Mouse (Mus musculus) neural tube, embryonic 11.5 days (tissue): Measurements from ENCODE around the gene Acot4. TPM values are rescaled to one million over a fixed set of nuclear protein-coding genes. Genes with fewer than 3 reads are reported as not detected.
"Not testable (repeated sequence)": the region's sequence is repeated elsewhere in the genome, so short reads cannot be mapped to it uniquely, and the experiment has no call there.

ENCODE experiments used
- ATAC-seq: fragments of 200-750 bp; cut with Nextera tagmentation; 2 replicates; pipeline ENCODE4 v1.8.0; 2017; ENCODE audit warnings: moderate number of reproducible peaks, mild to moderate bottlenecking, moderate TSS enrichment, moderate library complexity; ENCODE audit not compliant: insufficient read depth, low FRiP score, low TSS enrichment
- DNase-seq: peaks from one replicate; pipeline ENCODE4 v3.0.0-alpha.2; 2015; ENCODE audit warnings: low spot score
- H3K27ac ChIP-seq: fragments of 300-500 bp; sonication (generic); 2 replicates; pipeline ENCODE4 v1.5.1; 2014; ENCODE audit warnings: low read depth, mild to moderate bottlenecking, low read length
- H3K27me3 ChIP-seq: fragments of 300-500 bp; sonication (generic); 2 replicates; pipeline ENCODE4 v1.6.1; 2014; ENCODE audit warnings: mild to moderate bottlenecking, low read length, mixed read lengths; ENCODE audit not compliant: control insufficient read depth, insufficient read depth
- H3K36me3 ChIP-seq: fragments of 300-500 bp; sonication (generic); 2 replicates; pipeline ENCODE4 v1.6.1; 2014; ENCODE audit warnings: mild to moderate bottlenecking, low read length, moderate library complexity, mixed read lengths; ENCODE audit not compliant: control insufficient read depth, insufficient read depth
- H3K4me1 ChIP-seq: fragments of 300-500 bp; sonication (generic); 2 replicates; pipeline ENCODE4 v1.6.1; 2014; ENCODE audit warnings: low read length, mixed read lengths; ENCODE audit not compliant: control insufficient read depth, insufficient read depth
- H3K4me2 ChIP-seq: fragments of 300-500 bp; sonication (generic); 2 replicates; pipeline ENCODE4 v1.6.1; 2014; ENCODE audit warnings: low read depth, mild to moderate bottlenecking, moderate library complexity
- H3K4me3 ChIP-seq: fragments of 300-500 bp; sonication (generic); 2 replicates; pipeline ENCODE4 v1.5.1; 2014; ENCODE audit warnings: low read depth, low read length
- H3K9ac ChIP-seq: fragments of 300-500 bp; sonication (generic); 2 replicates; pipeline ENCODE4 v1.6.1; 2014; ENCODE audit warnings: mild to moderate bottlenecking, low read length
- H3K9me3 ChIP-seq: fragments of 300-500 bp; sonication (generic); 2 replicates; pipeline ENCODE4 v1.6.1; 2016; ENCODE audit warnings: low read length; ENCODE audit not compliant: control insufficient read depth
- WGBS: fragments of 180-500 bp; shearing (Covaris S2); extraction: QIAGEN DNeasy Blood & Tissue Kit; methylation state at CpG from one replicate; pipeline ENCODE4 v1.1.7; 2014; 5-methylcytosine and 5-hydroxymethylcytosine counted together
- polyA plus RNA-seq: library from polyadenylated mRNA; unstranded; fragments of >200 nt; fragmentation: Nextera tagmentation; extraction: Ambion mirVana; gene quantifications from 2 replicates; pipeline ENCODE4 v1.2.1, GENCODE M21; 2014

Gene Acot4
- polyA plus RNA-seq, 1 experiment from 2014 or later = 0.13 TPM

GRCm38 (mm10) chr12:84062336-84062735 is 24.2 kb downstream of the Acot4 start:
- Histone ChIP-seq H3K27me3 (0 out of 2 replicates have a peak, but pooled peaks cover 2% of the 10 kb centered on the region), H3K4me2 (no peak overlapping the region), H3K9ac (no peak overlapping the region), H3K4me3 (no peak overlapping the region), H3K36me3 (no peaks in the 10 kb centered on the region), H3K9me3 (no peaks in the 10 kb centered on the region), H3K27ac (no peak overlapping the region), H3K4me1 (no peaks in the 10 kb centered on the region)
- ATAC-seq (no peak), DNase-seq (no peak)
- WGBS = 92% methylated on average over 20 of the region's 20 CpGs

- no peaks in the 10 kb centered on the region for H3K4me1 ChIP-seq
- peaks cover 2% of the 10 kb centered on the region; the same call in 1 of the 2 replicates for H3K27me3 ChIP-seq
- no peak overlapping the region for H3K4me3 ChIP-seq
- no peak overlapping the region for H3K27ac ChIP-seq
- no peak for ATAC-seq
- no peaks in the 10 kb centered on the region for H3K9me3 ChIP-seq
- H3K36me3 ChIP-seq = no peaks in the 10 kb centered on the region
- DNase-seq = no peak
- WGBS = 72% methylated on average over 5 of the region's 5 CpGs
- no peak overlapping the region for H3K9ac ChIP-seq
- H3K4me2 ChIP-seq = no peak overlapping the region
These were observed 25.0 kb downstream of the Acot4 start for GRCm38 (mm10) chr12:84063228-84063627.

- H3K27ac ChIP-seq = no peak overlapping the region
- DNase-seq (no peak), ATAC-seq (no peak)
- no peak overlapping the region for H3K4me3 ChIP-seq
- no peak overlapping the region for H3K4me2 ChIP-seq
- 84% methylated on average over 2 of the region's 2 CpGs for WGBS
- no peak overlapping the region for H3K9ac ChIP-seq
- peaks cover 8% of the 10 kb centered on the region for H3K27me3 ChIP-seq
- H3K36me3 ChIP-seq = no peaks in the 10 kb centered on the region
- no peaks in the 10 kb centered on the region for H3K9me3 ChIP-seq
- no peaks in the 10 kb centered on the region for H3K4me1 ChIP-seq
These were observed 25.7 kb downstream of the Acot4 start for GRCm38 (mm10) chr12:84063833-84064232.

- Histone ChIP-seq H3K9me3 (no peaks in the 10 kb centered on the region), H3K4me3 (no peak overlapping the region), H3K36me3 (no peaks in the 10 kb centered on the region), H3K27ac (no peak overlapping the region), H3K4me1 (no peaks in the 10 kb centered on the region), H3K27me3 (peaks cover 13% of the 10 kb centered on the region), H3K4me2 (no peak overlapping the region), H3K9ac (no peak overlapping the region)
- ATAC-seq (no peak), DNase-seq (no peak)
- 77% methylated on average over 8 of the region's 8 CpGs for WGBS
These were observed 26.4 kb downstream of the Acot4 start for GRCm38 (mm10) chr12:84064621-84065020.

- no peaks in the 10 kb centered on the region for H3K4me1 ChIP-seq
- no peak overlapping the region for H3K27ac ChIP-seq
- no peak for ATAC-seq
- no peak for DNase-seq
- H3K36me3 ChIP-seq = no peaks in the 10 kb centered on the region
- H3K9me3 ChIP-seq = no peaks in the 10 kb centered on the region
- no peak overlapping the region for H3K9ac ChIP-seq
- 88% methylated on average over 4 of the region's 4 CpGs for WGBS
- H3K4me3 ChIP-seq = no peak overlapping the region
- peaks cover 22% of the 10 kb centered on the region for H3K27me3 ChIP-seq
- H3K4me2 ChIP-seq = no peak overlapping the region
These were observed 29.6 kb downstream of the Acot4 start for GRCm38 (mm10) chr12:84067752-84068151.

GRCm38 (mm10) chr12:84068296-84068695 is 30.1 kb downstream of the Acot4 start:
- H3K4me3 ChIP-seq = no peak overlapping the region
- no peaks in the 10 kb centered on the region for H3K9me3 ChIP-seq
- 76% methylated on average over 8 of the region's 8 CpGs for WGBS
- H3K4me1 ChIP-seq = no peaks in the 10 kb centered on the region
- no peak overlapping the region for H3K9ac ChIP-seq
- peaks cover 22% of the 10 kb centered on the region for H3K27me3 ChIP-seq
- no peaks in the 10 kb centered on the region for H3K36me3 ChIP-seq
- no peak overlapping the region for H3K27ac ChIP-seq
- ATAC-seq = no peak
- H3K4me2 ChIP-seq = no peak overlapping the region
- DNase-seq = no peak

- ATAC-seq = no peak
- no peak within 1 kb of the TSS; the same call in 1 of the 2 replicates for H3K9ac ChIP-seq
- no peaks in the 10 kb centered on the region for H3K4me1 ChIP-seq
- H3K27ac ChIP-seq = no peak within 1 kb of the TSS
- DNase-seq = no peak
- no peaks in the 10 kb centered on the region for H3K9me3 ChIP-seq
- H3K27me3 ChIP-seq = peaks cover 22% of the 10 kb centered on the region
- peak within 1 kb of the TSS; percentile 52 for H3K4me2 ChIP-seq
- H3K36me3 ChIP-seq = no peaks in the 10 kb centered on the region
- peak within 1 kb of the TSS; percentile 33 for H3K4me3 ChIP-seq
- WGBS = 64% methylated on average over 9 of the region's 9 CpGs
These were observed 30.8 kb downstream of the Acot4 start, which contains the start of gene Acot5 for GRCm38 (mm10) chr12:84068986-84069385. Gene Acot5, plus strand, starts transcription at chr12:84069325.

- H3K36me3 ChIP-seq, ATAC-seq, H3K9ac ChIP-seq, H3K27ac ChIP-seq, H3K9me3 ChIP-seq, H3K4me1 ChIP-seq: not testable (repeated sequence)
- WGBS = 2% methylated on average over 28 of the region's 52 CpGs
- peak overlapping the region; percentile 33 for H3K4me3 ChIP-seq
- peak overlapping the region; percentile 52 for H3K4me2 ChIP-seq
- peaks cover 22% of the 10 kb centered on the region for H3K27me3 ChIP-seq
- DNase-seq = peak; percentile 17
These were observed 31.4 kb downstream of the Acot4 start for GRCm38 (mm10) chr12:84069582-84069981.

GRCm38 (mm10) chr12:84071696-84072095 is 33.5 kb downstream of the Acot4 start:
- H3K4me3 ChIP-seq = no peak overlapping the region
- H3K27ac ChIP-seq = no peak overlapping the region
- no peaks in the 10 kb centered on the region for H3K4me1 ChIP-seq
- H3K27me3 ChIP-seq = peaks cover 22% of the 10 kb centered on the region
- H3K36me3 ChIP-seq = no peaks in the 10 kb centered on the region
- WGBS = 90% methylated on average over 2 of the region's 2 CpGs
- DNase-seq = no peak
- no peak for ATAC-seq
- no peaks in the 10 kb centered on the region for H3K9me3 ChIP-seq
- no peak overlapping the region for H3K4me2 ChIP-seq
- H3K9ac ChIP-seq = no peak overlapping the region
